Mouse (Mus musculus) neural tube, embryonic 13.5 days (tissue): ENCODE data around the gene Ksr2. TPM values are rescaled to one million over a fixed set of nuclear protein-coding genes. Genes with fewer than 3 reads are reported as not detected.

Experiments used
- ATAC-seq: fragments of 200-750 bp; cut with Nextera tagmentation; 2 replicates; pipeline ENCODE4 v1.8.0; 2017; ENCODE audit warnings: low read depth, mild to moderate bottlenecking, moderate TSS enrichment, moderate library complexity
- H3K27ac ChIP-seq: fragments of 300-500 bp; sonication (generic); replicated peaks from 2 replicates; pipeline ENCODE4 v1.5.1; 2015; ENCODE audit warnings: moderate library complexity, mild to moderate bottlenecking, inconsistent platforms
- H3K27me3 ChIP-seq: fragments of 300-500 bp; sonication (generic); 2 replicates; pipeline ENCODE4 v1.6.1; 2015; ENCODE audit warnings: mild to moderate bottlenecking, inconsistent platforms
- H3K36me3 ChIP-seq: fragments of 300-500 bp; sonication (generic); 2 replicates; pipeline ENCODE4 v1.6.1; 2015; ENCODE audit warnings: mild to moderate bottlenecking, inconsistent platforms
- H3K4me1 ChIP-seq: fragments of 300-500 bp; sonication (generic); replicated peaks from 2 replicates; pipeline ENCODE4 v1.6.1; 2015; ENCODE audit warnings: inconsistent platforms
- H3K4me2 ChIP-seq: fragments of 300-500 bp; sonication (generic); 2 replicates; pipeline ENCODE4 v1.6.1; 2015; ENCODE audit warnings: inconsistent platforms, mild to moderate bottlenecking, moderate library complexity
- H3K4me3 ChIP-seq: fragments of 300-500 bp; sonication (generic); 2 replicates; pipeline ENCODE4 v1.5.1; 2015; ENCODE audit warnings: mild to moderate bottlenecking, inconsistent platforms
- H3K9ac ChIP-seq: fragments of 300-500 bp; sonication (generic); 2 replicates; pipeline ENCODE4 v1.6.1; 2015; ENCODE audit warnings: moderate library complexity, mild to moderate bottlenecking, inconsistent platforms
- H3K9me3 ChIP-seq: fragments of 300-500 bp; sonication (generic); 2 replicates; pipeline ENCODE4 v1.6.1; 2016; ENCODE audit warnings: inconsistent platforms
- WGBS: fragments of 180-500 bp; shearing (Covaris S2); methylation state at CpG from one replicate; pipeline ENCODE4 v1.1.7; 2015; 5-methylcytosine and 5-hydroxymethylcytosine counted together
- polyA plus RNA-seq: library from polyadenylated mRNA; unstranded; fragments of >200 nt; fragmentation: Nextera tagmentation; extraction: Ambion mirVana; gene quantifications from 2 replicates; pipeline ENCODE4 v1.2.1, GENCODE M21; 2015

Ksr2 gene
- polyA plus RNA-seq, 1 experiment from 2014 or later = 6.4 TPM

DNA sequence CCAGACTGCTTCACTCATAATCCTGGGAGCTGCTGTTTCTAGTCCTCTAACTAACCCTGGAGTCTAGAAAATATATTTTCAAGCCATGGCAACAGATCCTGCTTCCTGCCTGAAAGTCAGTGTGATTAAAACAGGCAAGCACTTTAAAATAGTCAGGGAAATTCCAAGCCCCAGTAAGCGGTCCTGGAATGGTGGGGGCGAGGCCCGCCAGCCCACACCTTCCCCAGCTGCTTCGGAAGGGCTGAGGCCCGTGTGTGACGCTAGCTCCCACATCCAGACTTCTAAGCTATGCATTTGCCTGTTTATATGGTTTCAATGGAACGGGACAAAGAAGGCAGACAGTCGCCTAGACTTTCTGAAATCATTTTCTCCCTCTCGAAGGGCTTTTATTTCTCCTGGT is 137.2 kb downstream of the Ksr2 start:
- 73% methylated on average over 9 of the region's 9 CpGs for WGBS
- H3K4me2 ChIP-seq = no peak overlapping the region
- no peak overlapping the region for H3K4me3 ChIP-seq
- ATAC-seq = no peak
- H3K36me3 ChIP-seq = 0 out of 2 replicates have a peak, but pooled peaks cover 7% of the 10 kb centered on the region
- H3K9me3 ChIP-seq = no peaks in the 10 kb centered on the region
- H3K27me3 ChIP-seq = no peaks in the 10 kb centered on the region
- no peaks in the 10 kb centered on the region for H3K4me1 ChIP-seq
- H3K27ac ChIP-seq = peak overlapping the region; percentile 29; the same call in 1 of the 2 replicates
- H3K9ac ChIP-seq = no peak overlapping the region

GRCm38 (mm10) chr5:117552096-117552495 is 138.3 kb downstream of the Ksr2 start:
- WGBS = 93% methylated on average over 8 of the region's 8 CpGs
- no peak overlapping the region for H3K9ac ChIP-seq
- H3K4me3 ChIP-seq = no peak overlapping the region
- 0 out of 2 replicates have a peak, but pooled peaks cover 7% of the 10 kb centered on the region for H3K36me3 ChIP-seq
- no peaks in the 10 kb centered on the region for H3K9me3 ChIP-seq
- ATAC-seq = no peak
- no peaks in the 10 kb centered on the region for H3K27me3 ChIP-seq
- no peak overlapping the region for H3K27ac ChIP-seq
- no peak overlapping the region for H3K4me2 ChIP-seq
- H3K4me1 ChIP-seq = no peaks in the 10 kb centered on the region

DNA sequence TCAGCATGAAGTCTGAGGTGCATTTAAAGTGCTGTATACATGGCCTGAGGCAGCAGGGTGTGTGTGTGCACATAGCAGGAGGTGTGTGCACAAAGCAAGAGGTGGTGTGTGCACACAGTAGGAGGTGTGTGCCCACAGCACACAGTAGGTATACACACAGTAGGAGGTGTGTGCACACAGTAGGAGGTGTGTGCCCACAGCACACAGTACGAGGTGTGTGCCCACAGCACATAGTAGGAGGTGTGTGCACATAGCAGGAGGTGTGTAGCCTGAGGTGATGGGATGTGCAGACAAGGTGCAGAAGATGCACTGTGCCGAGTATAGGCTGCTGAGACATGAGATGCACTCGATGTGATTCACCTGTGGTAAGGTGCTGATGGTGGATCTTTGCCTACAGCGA is 140.7 kb downstream of the Ksr2 start:
- Histone ChIP-seq H3K27me3 (no peaks in the 10 kb centered on the region), H3K36me3 (0 out of 2 replicates have a peak, but pooled peaks cover 7% of the 10 kb centered on the region), H3K4me1 (no peaks in the 10 kb centered on the region), H3K9ac (no peak overlapping the region), H3K4me2 (no peak overlapping the region), H3K4me3 (no peak overlapping the region), H3K27ac (no peak overlapping the region), H3K9me3 (no peaks in the 10 kb centered on the region)
- ATAC-seq = 0 out of 2 replicates have a peak, but pooled peaks have one; percentile 12
- WGBS = 86% methylated on average over 4 of the region's 4 CpGs

DNA sequence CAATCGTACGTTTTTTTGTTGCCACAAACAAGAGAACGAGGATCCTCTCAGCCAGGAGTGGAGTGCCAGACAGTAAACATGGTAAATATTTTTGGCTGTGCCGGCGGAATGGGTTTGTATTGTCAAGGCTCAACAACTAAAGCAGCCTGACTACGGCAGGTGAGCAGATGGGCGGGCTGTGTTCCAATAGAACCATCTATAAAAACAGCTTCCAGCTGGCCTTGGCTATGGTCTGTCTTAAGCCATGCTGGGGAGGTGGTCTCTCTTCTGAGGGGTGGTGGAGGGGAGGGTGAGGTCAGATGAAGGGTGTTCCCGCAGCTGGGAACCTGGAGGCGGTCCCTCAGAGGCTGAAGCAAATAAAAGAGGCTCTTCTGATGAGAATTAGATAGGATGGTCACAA is 142.8 kb downstream of the Ksr2 start:
- Histone ChIP-seq H3K4me1 (no peaks in the 10 kb centered on the region), H3K9ac (no peak overlapping the region), H3K27me3 (no peaks in the 10 kb centered on the region), H3K4me2 (no peak overlapping the region), H3K27ac (no peak overlapping the region), H3K36me3 (0 out of 2 replicates have a peak, but pooled peaks cover 7% of the 10 kb centered on the region), H3K9me3 (no peaks in the 10 kb centered on the region), H3K4me3 (no peak overlapping the region)
- ATAC-seq = 0 out of 2 replicates have a peak, but pooled peaks have one; percentile 32
- WGBS = 59% methylated on average over 9 of the region's 9 CpGs

DNA sequence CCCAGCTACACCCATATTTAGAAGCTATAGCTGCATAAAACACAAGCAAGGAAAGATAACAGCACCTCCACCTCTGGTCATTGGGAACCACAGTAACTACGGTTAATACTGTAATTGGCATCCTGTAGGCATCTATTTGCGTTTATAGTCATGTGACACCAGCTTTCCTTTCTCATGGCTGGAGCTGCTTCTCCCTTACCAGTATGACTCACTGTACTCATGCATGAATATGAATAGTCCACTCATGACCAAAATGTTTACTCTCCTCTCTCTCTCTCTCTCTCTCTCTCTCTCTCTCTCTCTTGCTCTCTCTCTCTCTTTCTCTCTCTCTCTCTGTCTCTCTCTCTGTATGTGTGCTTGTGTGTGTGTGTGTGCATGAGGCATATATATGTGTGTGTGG is 147.3 kb downstream of the Ksr2 start:
- Histone ChIP-seq H3K27ac (no peak overlapping the region), H3K4me1 (peaks cover 2% of the 10 kb centered on the region), H3K9ac (no peak overlapping the region), H3K9me3 (no peaks in the 10 kb centered on the region), H3K27me3 (no peaks in the 10 kb centered on the region), H3K4me3 (no peak overlapping the region), H3K36me3 (no peaks in the 10 kb centered on the region), H3K4me2 (no peak overlapping the region)
- 84% methylated on average over 2 of the region's 2 CpGs for WGBS
- ATAC-seq = no peak

- Histone ChIP-seq H3K4me1 (peaks cover 11% of the 10 kb centered on the region), H3K27me3 (no peaks in the 10 kb centered on the region), H3K9me3 (no peaks in the 10 kb centered on the region; the same call in 1 of the 2 replicates), H3K9ac (no peak overlapping the region), H3K4me3 (no peak overlapping the region), H3K4me2 (0 out of 2 replicates have a peak overlapping the region, but pooled peaks have one; percentile 11), H3K36me3 (no peaks in the 10 kb centered on the region), H3K27ac (peak overlapping the region; percentile 63)
- ATAC-seq = peak; percentile 73
- 19% methylated on average over 12 of the region's 12 CpGs for WGBS
Measured at GRCm38 (mm10) chr5:117566051-117566665, 152.4 kb downstream of the Ksr2 start.

GRCm38 (mm10) chr5:117569190-117569795 is 155.5 kb downstream of the Ksr2 start:
- WGBS = 76% methylated on average over 6 of the region's 6 CpGs
- H3K4me3 ChIP-seq = no peak overlapping the region
- no peaks in the 10 kb centered on the region for H3K27me3 ChIP-seq
- no peaks in the 10 kb centered on the region for H3K36me3 ChIP-seq
- H3K9me3 ChIP-seq = no peaks in the 10 kb centered on the region; the same call in 1 of the 2 replicates
- H3K4me2 ChIP-seq = no peak overlapping the region
- H3K9ac ChIP-seq = no peak overlapping the region
- H3K27ac ChIP-seq = no peak overlapping the region
- H3K4me1 ChIP-seq = peaks cover 11% of the 10 kb centered on the region
- no peak for ATAC-seq

- H3K27ac ChIP-seq = no peak overlapping the region
- no peak overlapping the region for H3K4me2 ChIP-seq
- no peak overlapping the region for H3K4me3 ChIP-seq
- no peaks in the 10 kb centered on the region; the same call in 1 of the 2 replicates for H3K9me3 ChIP-seq
- 62% methylated on average over 14 of the region's 14 CpGs for WGBS
- no peak overlapping the region for H3K9ac ChIP-seq
- ATAC-seq = no peak
- no peaks in the 10 kb centered on the region for H3K36me3 ChIP-seq
- no peaks in the 10 kb centered on the region for H3K4me1 ChIP-seq
- no peaks in the 10 kb centered on the region for H3K27me3 ChIP-seq
Measured at GRCm38 (mm10) chr5:117572428-117572827, 158.6 kb downstream of the Ksr2 start.

DNA sequence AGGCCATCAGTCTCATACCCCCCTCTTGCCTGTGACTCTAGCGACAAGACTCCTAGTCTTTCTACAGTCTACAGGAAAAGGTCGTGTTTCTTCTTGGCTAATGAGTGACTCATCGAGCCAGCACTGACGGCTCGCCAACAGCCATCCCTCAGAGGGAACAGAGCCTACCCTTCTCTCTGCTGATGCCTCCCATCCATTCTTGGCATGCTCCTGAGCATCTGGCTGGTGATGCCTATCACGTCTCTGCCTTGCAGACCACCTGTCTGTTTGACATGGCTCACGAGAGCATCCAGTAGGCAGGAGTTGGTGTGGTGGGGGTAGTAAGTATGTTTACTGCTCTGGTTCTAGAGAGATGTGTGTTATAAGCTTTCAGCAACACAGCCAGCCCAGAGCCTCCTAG is 161.1 kb downstream of the Ksr2 start:
- Histone ChIP-seq H3K27me3 (no peaks in the 10 kb centered on the region), H3K9ac (no peak overlapping the region), H3K36me3 (no peaks in the 10 kb centered on the region), H3K4me3 (no peak overlapping the region), H3K9me3 (no peaks in the 10 kb centered on the region; the same call in 1 of the 2 replicates), H3K27ac (no peak overlapping the region), H3K4me1 (no peaks in the 10 kb centered on the region), H3K4me2 (no peak overlapping the region)
- WGBS = 83% methylated on average over 7 of the region's 7 CpGs
- no peak for ATAC-seq

DNA sequence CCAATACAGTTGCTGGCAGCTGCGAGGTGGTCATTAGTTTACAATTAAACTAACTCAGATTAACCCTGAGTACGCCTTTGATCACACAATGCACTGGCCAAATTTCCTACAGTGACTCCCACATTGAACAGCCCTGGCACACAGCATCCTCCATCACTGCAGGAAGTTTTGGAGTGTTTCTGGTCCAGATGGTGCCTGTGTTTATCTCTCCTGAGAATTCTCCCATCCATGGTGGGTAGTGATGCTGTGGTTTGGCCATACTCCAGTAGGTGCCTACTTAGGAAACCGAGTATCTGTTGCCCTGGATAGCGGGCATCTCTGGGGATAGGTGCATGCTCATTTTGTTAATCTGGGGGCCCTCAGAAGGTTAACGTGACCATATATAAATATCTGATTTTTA is 163.8 kb downstream of the Ksr2 start:
- H3K27me3 ChIP-seq = no peaks in the 10 kb centered on the region
- 84% methylated on average over 5 of the region's 5 CpGs for WGBS
- no peaks in the 10 kb centered on the region for H3K4me1 ChIP-seq
- no peak for ATAC-seq
- no peak overlapping the region for H3K9ac ChIP-seq
- H3K36me3 ChIP-seq = no peaks in the 10 kb centered on the region
- no peaks in the 10 kb centered on the region for H3K9me3 ChIP-seq
- no peak overlapping the region for H3K4me2 ChIP-seq
- no peak overlapping the region for H3K4me3 ChIP-seq
- H3K27ac ChIP-seq = no peak overlapping the region

DNA sequence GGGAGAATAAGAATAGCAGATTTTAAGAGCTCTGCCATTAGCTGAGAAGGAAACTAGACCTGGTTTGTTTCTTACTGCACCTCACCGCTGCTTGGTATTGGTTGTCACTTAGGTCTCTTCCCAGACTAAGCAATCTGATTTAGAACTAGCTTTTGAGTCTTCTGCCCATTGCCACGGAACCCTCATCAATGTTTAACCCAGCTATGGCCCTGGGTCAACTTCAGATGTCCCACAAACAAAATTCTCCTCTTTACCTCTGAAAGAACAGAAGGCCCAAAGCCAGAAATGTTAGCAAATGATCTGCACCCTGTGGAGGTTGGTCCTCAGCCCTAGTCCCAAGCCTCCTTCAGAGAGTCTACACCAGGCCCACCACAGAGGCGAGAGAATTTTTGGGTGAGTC is 167.9 kb downstream of the Ksr2 start:
- Histone ChIP-seq H3K36me3 (no peaks in the 10 kb centered on the region), H3K9ac (no peak overlapping the region), H3K4me2 (no peak overlapping the region), H3K4me1 (no peaks in the 10 kb centered on the region), H3K9me3 (no peaks in the 10 kb centered on the region), H3K27ac (no peak overlapping the region), H3K27me3 (no peaks in the 10 kb centered on the region), H3K4me3 (no peak overlapping the region)
- 85% methylated on average over 3 of the region's 3 CpGs for WGBS
- ATAC-seq = no peak

DNA sequence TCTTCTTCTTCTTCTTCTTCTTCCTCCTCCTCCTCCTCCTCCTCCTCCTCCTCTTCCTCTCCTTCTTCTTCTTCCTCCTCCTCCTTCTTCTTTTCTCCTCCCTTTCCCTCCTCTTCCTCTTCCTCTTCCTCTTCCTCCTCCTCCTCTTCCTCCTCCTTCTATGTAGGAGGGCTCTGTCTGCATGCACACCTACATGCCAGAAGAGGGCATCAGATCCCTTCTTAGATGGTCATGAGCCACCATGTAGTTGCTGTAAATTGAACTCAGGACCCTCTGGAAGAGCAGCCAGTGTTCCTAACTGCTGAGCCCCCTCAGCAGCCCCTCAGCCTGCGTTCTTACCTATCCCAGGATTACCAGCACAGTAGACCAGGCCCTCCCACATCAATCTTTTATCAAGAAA is 170.6 kb downstream of the Ksr2 start:
- no peak for ATAC-seq
- WGBS = 58% methylated on average over 1 of the region's 1 CpGs
- H3K27ac ChIP-seq = no peak overlapping the region

More for the DNA sequence above, 170.6 kb downstream of the Ksr2 start:
- Histone ChIP-seq H3K4me3 (no peak overlapping the region), H3K36me3 (no peaks in the 10 kb centered on the region), H3K27me3 (no peaks in the 10 kb centered on the region), H3K4me2 (no peak overlapping the region), H3K9me3 (no peaks in the 10 kb centered on the region), H3K9ac (no peak overlapping the region), H3K4me1 (no peaks in the 10 kb centered on the region)
